Mouse (Mus musculus) heart, embryonic 14.5 days (tissue): ENCODE data around the gene Plppr1. TPM values are rescaled to one million over a fixed set of nuclear protein-coding genes. Genes with fewer than 3 reads are reported as not detected.

Experiments used
- ATAC-seq: fragments of 200-750 bp; cut with Nextera tagmentation; 2 replicates; pipeline ENCODE4 v1.8.0; 2017; ENCODE audit warnings: low read depth, moderate TSS enrichment; ENCODE audit not compliant: insufficient number of reproducible peaks, insufficient read depth, low FRiP score
- H3K27ac ChIP-seq, 2 experiments: fragments of 200-500 bp in 1 of 2; fragments of 300-500 bp in 1 of 2; sonication (generic) in 1 of 2; replicated peaks in 1 of 2; 2 replicates each; pipeline ENCODE4 v1.5.1; 2012 to 2014; ENCODE audit warnings: low read depth in 2 of 2, low read length in 2 of 2, control low read depth in 1 of 2, mild to moderate bottlenecking in 1 of 2, mixed read lengths in 1 of 2; ENCODE audit not compliant: control insufficient read depth in 1 of 2, insufficient read depth in 1 of 2
- H3K27me3 ChIP-seq: fragments of 300-500 bp; sonication (generic); 2 replicates; pipeline ENCODE4 v1.6.1; 2014; ENCODE audit warnings: mild to moderate bottlenecking, low read length, control low read depth; ENCODE audit not compliant: control insufficient read depth, insufficient read depth
- H3K36me3 ChIP-seq: fragments of 300-500 bp; sonication (generic); 2 replicates; pipeline ENCODE4 v1.6.1; 2014; ENCODE audit warnings: mild to moderate bottlenecking, control low read depth, low read length, mixed read lengths; ENCODE audit not compliant: control insufficient read depth, insufficient read depth
- H3K4me1 ChIP-seq, 2 experiments: fragments of 200-500 bp in 1 of 2; fragments of 300-500 bp in 1 of 2; sonication (generic) in 1 of 2; 2 replicates each; pipeline ENCODE4 v1.6.1; 2012 to 2014; ENCODE audit warnings: low read length in 2 of 2, control low read depth in 1 of 2, mixed read lengths in 1 of 2; ENCODE audit not compliant: control insufficient read depth in 2 of 2, insufficient read depth in 2 of 2
- H3K4me2 ChIP-seq: fragments of 300-500 bp; sonication (generic); 2 replicates; pipeline ENCODE4 v1.6.1; 2014; ENCODE audit warnings: mild to moderate bottlenecking, low read length
- H3K4me3 ChIP-seq, 2 experiments: fragments of 200-500 bp in 1 of 2; fragments of 300-500 bp in 1 of 2; sonication (generic) in 1 of 2; 2 replicates each; pipeline ENCODE4 v1.5.1; 2012 to 2014; ENCODE audit warnings: low read length in 2 of 2, mild to moderate bottlenecking in 2 of 2, control low read depth in 1 of 2, low read depth in 1 of 2, moderate library complexity in 1 of 2; ENCODE audit not compliant: control insufficient read depth in 1 of 2, insufficient read depth in 1 of 2
- H3K9ac ChIP-seq: fragments of 300-500 bp; sonication (generic); 2 replicates; pipeline ENCODE4 v1.6.1; 2014; ENCODE audit warnings: mild to moderate bottlenecking, low read length
- H3K9me3 ChIP-seq: fragments of 300-500 bp; sonication (generic); 2 replicates; pipeline ENCODE4 v1.6.1; 2016; ENCODE audit warnings: low read length, control low read depth; ENCODE audit not compliant: control insufficient read depth
- whole genome bisulfite sequencing: fragments of 180-500 bp; shearing (Covaris S2); extraction: QIAGEN DNeasy Blood & Tissue Kit; methylation state at CpG from one replicate; pipeline ENCODE4 v1.1.7; 2014; 5-methylcytosine and 5-hydroxymethylcytosine counted together
- polyA plus RNA-seq: library from polyadenylated mRNA; unstranded; fragments of >200 nt; fragmentation: Nextera tagmentation; extraction: Ambion mirVana; gene quantifications from 2 replicates; pipeline ENCODE4 v1.2.1, GENCODE M21; 2014

Plppr1 gene
- polyA plus RNA-seq, 1 experiment from 2014 or later, result 4.8 TPM

DNA sequence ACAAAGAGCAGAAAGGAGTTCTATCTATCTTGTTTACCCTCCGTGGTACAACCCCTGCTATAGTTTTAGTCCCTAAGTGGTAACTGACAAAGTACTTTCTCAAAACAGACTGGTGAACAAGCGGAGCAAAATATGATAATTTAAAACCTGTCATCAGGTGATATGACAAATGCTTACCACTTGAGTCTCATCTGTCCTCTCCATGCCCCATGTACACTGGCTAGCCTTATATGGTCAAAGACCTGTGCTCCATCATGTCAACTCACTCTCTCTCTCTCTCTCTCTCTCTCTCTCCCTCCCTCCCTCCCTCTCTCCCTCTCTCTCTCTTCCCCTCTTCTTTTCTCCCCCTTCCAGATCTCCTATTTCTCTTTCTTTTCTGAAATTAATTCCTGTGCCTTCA is 59.8 kb downstream of the Plppr1 start:
- Histone ChIP-seq H3K27ac (no peak overlapping the region), H3K36me3 (no peaks in the 10 kb centered on the region), H3K9me3 (no peaks in the 10 kb centered on the region), H3K4me3 (no peak overlapping the region), H3K9ac (no peak overlapping the region), H3K27me3 (no peaks in the 10 kb centered on the region), H3K4me1 (0 out of 4 replicates have a peak, but pooled peaks cover 0 to 4% of the 10 kb centered on the region in 2 experiments), H3K4me2 (no peak overlapping the region)
- peak; percentile 17; the same call in 1 of the 2 replicates for ATAC-seq
- 21% methylated on average over 2 of the region's 2 CpGs for WGBS

DNA sequence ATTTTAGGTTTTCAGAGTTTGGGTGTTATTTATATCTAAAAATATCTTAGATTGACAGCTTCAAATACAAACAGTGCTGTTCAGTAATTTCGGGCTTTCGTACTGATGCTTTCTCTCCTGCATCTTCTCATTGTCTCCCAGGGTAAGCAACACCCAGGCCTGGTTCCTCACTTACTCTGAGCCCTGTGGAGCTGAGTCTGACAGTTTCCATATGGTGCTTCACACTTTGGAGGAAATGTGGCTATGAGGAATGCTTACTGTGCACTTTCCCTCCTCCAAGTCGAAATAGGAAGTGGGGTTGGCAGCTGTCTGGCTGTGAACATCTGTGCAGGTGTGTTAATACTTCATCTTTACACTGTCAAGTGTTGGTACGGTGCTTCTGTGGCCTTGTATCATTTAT is 85.7 kb downstream of the Plppr1 start:
- H3K27me3 ChIP-seq, result no peaks in the 10 kb centered on the region
- no peaks in the 10 kb centered on the region for H3K4me1 ChIP-seq
- no peak for ATAC-seq
- H3K9me3 ChIP-seq, result no peaks in the 10 kb centered on the region
- WGBS, result 78% methylated on average over 4 of the region's 4 CpGs
- H3K9ac ChIP-seq, result no peak overlapping the region
- no peak overlapping the region for H3K4me2 ChIP-seq
- H3K36me3 ChIP-seq, result no peaks in the 10 kb centered on the region
- no peak overlapping the region for H3K27ac ChIP-seq
- no peak overlapping the region for H3K4me3 ChIP-seq

DNA sequence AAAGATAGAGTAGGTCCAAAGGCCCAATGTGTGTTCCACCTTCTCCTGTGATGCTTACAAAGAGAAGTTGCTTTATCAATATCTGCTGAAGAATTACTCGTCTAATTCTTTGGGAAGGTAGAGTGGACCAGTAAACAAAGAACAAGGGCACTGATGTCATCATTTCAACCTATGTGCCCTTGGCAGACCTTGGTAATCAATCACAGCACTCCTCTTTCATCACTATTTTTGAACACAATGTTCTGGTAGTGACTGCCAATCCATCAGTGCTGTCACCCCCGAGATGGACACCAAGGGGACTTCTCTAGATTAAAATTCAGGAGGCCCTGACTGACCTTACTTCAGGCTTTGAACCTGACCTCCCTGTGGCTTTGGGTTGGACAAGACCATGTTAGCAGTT is 89.7 kb downstream of the Plppr1 start:
- Histone ChIP-seq H3K36me3 (no peaks in the 10 kb centered on the region), H3K4me1 (no peaks in the 10 kb centered on the region), H3K9me3 (no peaks in the 10 kb centered on the region), H3K4me3 (no peak overlapping the region), H3K27ac (no peak overlapping the region), H3K27me3 (no peaks in the 10 kb centered on the region), H3K9ac (no peak overlapping the region), H3K4me2 (no peak overlapping the region)
- no peak for ATAC-seq
- WGBS, result 48% methylated on average over 2 of the region's 2 CpGs

DNA sequence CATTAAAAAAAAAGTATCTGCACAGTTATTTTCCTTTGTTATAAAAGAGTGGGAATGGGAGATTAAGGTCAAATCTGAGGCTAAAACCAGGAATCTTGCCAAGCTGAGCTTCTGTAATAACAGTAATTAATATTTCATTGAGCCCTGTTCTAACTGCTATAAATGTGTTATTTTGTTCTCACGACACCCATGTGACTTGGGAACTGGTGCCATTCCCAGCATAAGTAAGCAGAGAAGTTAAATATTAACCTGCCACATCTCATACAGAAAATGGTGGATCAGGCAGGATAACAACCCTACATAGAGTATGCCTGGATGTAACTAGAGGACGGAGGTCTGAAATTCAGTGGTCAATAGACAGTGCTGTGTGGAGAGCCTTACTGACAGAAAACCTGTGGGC is 90.2 kb downstream of the Plppr1 start:
- H3K27me3 ChIP-seq, result no peaks in the 10 kb centered on the region
- no peak overlapping the region for H3K4me3 ChIP-seq
- H3K4me2 ChIP-seq, result no peak overlapping the region
- 85% methylated on average over 2 of the region's 2 CpGs for WGBS
- H3K27ac ChIP-seq, result no peak overlapping the region
- H3K36me3 ChIP-seq, result no peaks in the 10 kb centered on the region
- no peak overlapping the region for H3K9ac ChIP-seq
- no peaks in the 10 kb centered on the region for H3K9me3 ChIP-seq
- no peaks in the 10 kb centered on the region for H3K4me1 ChIP-seq
- ATAC-seq, result no peak

DNA sequence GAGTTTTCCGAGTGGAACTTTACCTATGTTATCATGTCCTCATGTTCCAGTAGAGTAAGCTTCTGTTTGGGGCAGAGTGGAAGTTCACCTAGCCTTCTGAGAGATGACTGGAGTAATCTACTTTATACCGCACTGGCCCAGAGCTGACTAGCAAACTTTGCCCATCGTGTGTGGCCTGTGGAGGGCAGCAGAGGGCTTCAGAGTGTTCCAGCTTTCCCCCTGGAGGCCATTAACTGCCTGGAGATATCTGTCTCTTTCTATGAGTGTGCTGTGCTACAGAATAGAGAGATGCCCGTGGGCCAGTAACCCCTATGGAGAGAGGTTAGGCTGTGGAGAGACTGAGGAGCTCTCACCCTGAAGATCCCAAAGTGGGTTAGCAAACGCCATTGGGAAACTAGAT is 94.8 kb downstream of the Plppr1 start:
- WGBS, result 35% methylated on average over 5 of the region's 5 CpGs
- Histone ChIP-seq H3K27me3 (no peaks in the 10 kb centered on the region), H3K36me3 (no peaks in the 10 kb centered on the region), H3K27ac (no peak overlapping the region), H3K9me3 (no peaks in the 10 kb centered on the region), H3K4me2 (no peak overlapping the region), H3K4me3 (no peak overlapping the region), H3K9ac (no peak overlapping the region), H3K4me1 (no peaks in the 10 kb centered on the region)
- no peak for ATAC-seq

DNA sequence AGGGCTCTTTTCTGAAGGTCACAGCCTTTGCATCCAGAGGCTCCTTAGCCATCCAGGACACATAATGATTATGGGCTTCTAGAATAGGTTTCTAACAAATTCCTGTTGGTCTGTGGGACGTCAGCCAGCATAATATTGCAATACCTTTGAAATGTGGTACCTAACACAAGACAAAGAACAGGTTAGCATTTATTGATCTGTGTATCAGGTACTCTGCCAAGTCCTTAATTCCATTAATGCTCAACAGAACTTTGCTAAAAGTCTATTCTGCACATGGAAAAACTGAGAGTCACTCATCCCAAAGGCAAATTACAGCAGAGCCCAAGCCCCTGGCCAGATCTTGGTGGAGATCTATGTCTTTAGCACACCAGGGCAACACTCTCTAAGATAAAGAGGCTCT is 97.7 kb downstream of the Plppr1 start:
- ATAC-seq, result no peak
- Histone ChIP-seq H3K9ac (no peak overlapping the region), H3K4me1 (no peaks in the 10 kb centered on the region), H3K27ac (no peak overlapping the region), H3K9me3 (no peaks in the 10 kb centered on the region), H3K4me3 (no peak overlapping the region), H3K4me2 (no peak overlapping the region), H3K27me3 (no peaks in the 10 kb centered on the region), H3K36me3 (no peaks in the 10 kb centered on the region)
- WGBS, result 69% methylated on average over 1 of the region's 1 CpGs

DNA sequence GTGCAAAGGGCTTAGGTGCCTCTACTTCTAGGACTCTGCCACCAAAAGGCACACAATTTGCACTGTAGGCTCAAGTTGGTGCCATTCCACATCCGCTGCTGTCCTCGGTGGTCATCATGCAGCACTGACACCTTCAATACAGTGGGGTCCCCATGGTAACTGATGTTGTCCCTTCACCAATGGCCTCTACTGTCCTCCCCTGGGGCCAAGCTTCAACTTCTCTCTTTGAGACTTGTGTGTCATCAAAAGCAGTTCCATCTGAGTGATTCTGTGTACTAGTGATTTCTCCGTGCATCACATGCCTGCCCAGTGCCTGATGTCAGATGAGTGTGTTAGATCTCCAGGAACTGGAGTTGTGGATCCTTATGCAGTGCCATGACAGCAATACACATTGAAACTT is 104.2 kb downstream of the Plppr1 start:
- no peak overlapping the region for H3K4me2 ChIP-seq
- H3K9ac ChIP-seq, result no peak overlapping the region
- no peak overlapping the region for H3K27ac ChIP-seq
- no peaks in the 10 kb centered on the region for H3K4me1 ChIP-seq
- no peak for ATAC-seq
- no peaks in the 10 kb centered on the region for H3K36me3 ChIP-seq
- no peaks in the 10 kb centered on the region for H3K27me3 ChIP-seq
- no peaks in the 10 kb centered on the region for H3K9me3 ChIP-seq
- WGBS, result 76% methylated on average over 3 of the region's 3 CpGs
- no peak overlapping the region for H3K4me3 ChIP-seq

DNA sequence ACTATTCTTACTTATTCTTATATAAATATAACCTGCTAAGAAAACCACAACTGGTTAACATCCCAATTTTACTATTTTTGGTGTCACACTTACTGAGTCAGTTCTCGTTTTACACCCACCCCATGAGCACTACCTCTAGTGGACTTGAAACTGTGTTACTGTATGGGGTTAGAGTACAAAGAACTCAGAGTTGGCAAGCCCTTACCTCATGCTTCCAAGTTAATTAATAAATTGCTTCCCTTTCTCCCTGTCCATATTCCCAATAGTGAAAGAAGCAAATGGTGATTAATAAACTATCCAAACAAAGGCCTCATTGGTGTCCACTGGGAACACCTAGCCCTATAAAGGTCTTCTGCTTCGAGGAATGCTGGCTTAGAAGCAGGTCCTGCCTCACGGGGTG is 107.3 kb downstream of the Plppr1 start:
- H3K9me3 ChIP-seq, result no peaks in the 10 kb centered on the region
- WGBS, result 77% methylated on average over 3 of the region's 3 CpGs
- no peak overlapping the region for H3K27ac ChIP-seq
- H3K27me3 ChIP-seq, result no peaks in the 10 kb centered on the region
- no peaks in the 10 kb centered on the region for H3K36me3 ChIP-seq
- H3K4me3 ChIP-seq, result no peak overlapping the region
- ATAC-seq, result no peak
- H3K4me2 ChIP-seq, result no peak overlapping the region
- H3K4me1 ChIP-seq, result no peaks in the 10 kb centered on the region
- H3K9ac ChIP-seq, result no peak overlapping the region
